Mouse (Mus musculus) embryonic fibroblast, embryonic 13.5 days (primary cell): Measurements from ENCODE around the gene Pip4k2a.

Experiments
- CTCF ChIP-seq: IDR thresholded peaks from 2 replicates; pipeline ENCODE4 v1.5.1; 2011; ENCODE audit warnings: mild to moderate bottlenecking, control low read depth, low read length, moderate library complexity, borderline replicate concordance; ENCODE audit not compliant: insufficient read depth
- POLR2A ChIP-seq: IDR thresholded peaks from 2 replicates; pipeline ENCODE4 v1.6.1; 2011; ENCODE audit warnings: low read depth, mild to moderate bottlenecking, control low read depth, low read length, moderate library complexity

GRCm38 (mm10) chr2:18915372-18916041, 82.4 kb downstream of the Pip4k2a start:
- no peak for TF ChIP-seq CTCF
- no peak for TF ChIP-seq POLR2A
